Mouse (Mus musculus): ENCODE measurements around the gene Plcd1. TPM values are rescaled to one million over a fixed set of nuclear protein-coding genes. Genes with fewer than 3 reads are reported as not detected.

The Plcd1 gene
- polyA plus RNA-seq, 1 experiment from 2014 or later, result 35.6 TPM

DNA sequence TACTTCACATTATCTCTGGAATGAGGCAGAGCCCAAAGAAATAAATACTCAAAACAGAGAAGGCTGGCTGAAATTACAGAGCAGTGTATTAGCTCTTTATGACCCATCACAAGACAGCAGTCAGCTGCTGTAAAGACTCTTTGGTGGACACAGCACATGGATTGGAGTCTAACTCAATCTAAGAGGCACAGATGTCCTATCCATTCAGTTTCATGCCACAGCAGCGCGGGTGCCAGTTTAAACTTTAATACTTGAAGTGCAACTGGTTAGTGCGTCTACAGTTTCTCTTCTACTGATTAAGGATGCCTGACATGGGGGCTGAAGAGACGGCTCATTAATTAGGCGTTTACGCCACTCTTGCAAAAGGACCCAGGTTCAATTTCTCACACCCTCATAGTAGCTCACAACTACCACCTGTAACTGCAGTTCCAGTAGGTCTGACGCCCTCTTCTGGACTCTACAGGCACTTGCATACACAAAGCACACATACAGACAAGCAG, 67.4 kb downstream of the Plcd1 start:
- Histone ChIP-seq H3K27me3 (no peaks in the 10 kb centered on the region), H3K36me3 (no peaks in the 10 kb centered on the region), H3K4me3 (no peak overlapping the region), H3K4me1 (no peaks in the 10 kb centered on the region), H3K4me2 (replicated peaks) (no peak overlapping the region), H3K9me3 (replicated peaks) (no peaks in the 10 kb centered on the region), H3K9ac (no peak overlapping the region), H3K27ac (no peak overlapping the region)
- no peak for ATAC-seq (ENCODE audit: low FRiP score)
- WGBS, result 82% methylated on average over 7 of the region's 7 CpGs

DNA sequence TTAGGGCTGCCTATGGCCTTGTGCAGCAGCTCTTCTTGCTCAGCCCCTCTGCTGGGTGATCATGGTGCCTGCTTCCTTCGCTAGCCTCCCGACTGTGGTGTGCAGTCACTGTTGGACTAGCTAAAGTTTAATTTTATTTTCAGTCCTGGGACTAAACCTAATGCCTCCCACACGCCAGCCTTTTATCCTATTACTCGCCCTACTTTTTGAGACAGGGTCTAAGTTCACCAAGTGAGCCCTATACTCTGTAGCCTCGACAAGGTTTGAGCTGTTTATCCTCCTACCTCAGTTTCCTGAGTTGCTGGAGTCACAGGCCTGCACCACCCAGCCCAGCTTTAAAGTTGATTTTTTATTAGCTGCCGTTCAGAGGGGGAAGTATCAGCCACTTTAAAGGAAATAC, 68.0 kb downstream of the Plcd1 start:
- no peak for ATAC-seq (ENCODE audit: low FRiP score)
- 85% methylated on average over 6 of the region's 6 CpGs for WGBS
- no peak overlapping the region for H3K4me3 ChIP-seq
- no peaks in the 10 kb centered on the region for H3K27me3 ChIP-seq
- H3K4me2 ChIP-seq (replicated peaks), result no peak overlapping the region
- H3K4me1 ChIP-seq, result no peaks in the 10 kb centered on the region
- H3K9me3 ChIP-seq (replicated peaks), result no peaks in the 10 kb centered on the region
- H3K27ac ChIP-seq, result no peak overlapping the region
- no peaks in the 10 kb centered on the region for H3K36me3 ChIP-seq
- H3K9ac ChIP-seq, result no peak overlapping the region

DNA sequence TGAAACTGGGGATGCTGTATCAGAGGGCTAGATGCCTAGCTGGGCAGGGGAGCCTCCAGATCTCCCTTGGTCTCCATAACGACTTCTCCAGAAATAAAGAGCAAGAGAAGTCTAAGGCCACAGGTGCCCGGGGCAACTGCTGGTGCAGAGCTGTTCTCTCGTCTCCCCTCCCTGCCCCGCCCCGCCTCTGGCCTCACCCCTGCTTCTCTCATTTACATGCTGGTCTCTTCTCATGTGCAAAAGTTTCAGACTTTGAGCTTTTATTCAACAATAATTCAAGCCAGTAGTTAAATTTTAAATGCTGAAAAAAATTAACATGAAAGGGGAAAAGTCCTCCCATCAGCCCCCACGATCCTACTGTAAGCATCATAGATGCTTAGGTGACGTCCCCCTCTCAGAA, 71.6 kb downstream of the Plcd1 start:
- H3K27ac ChIP-seq, result no peak overlapping the region
- no peak overlapping the region for H3K4me2 ChIP-seq (replicated peaks)
- no peaks in the 10 kb centered on the region for H3K9me3 ChIP-seq (replicated peaks)
- H3K27me3 ChIP-seq, result no peaks in the 10 kb centered on the region
- H3K9ac ChIP-seq, result no peak overlapping the region
- H3K4me1 ChIP-seq, result no peaks in the 10 kb centered on the region
- no peak overlapping the region for H3K4me3 ChIP-seq
- H3K36me3 ChIP-seq, result 0 out of 2 replicates have a peak, but pooled peaks cover 2% of the 10 kb centered on the region
- no peak for ATAC-seq (ENCODE audit: low FRiP score)
- WGBS, result 81% methylated on average over 5 of the region's 7 CpGs

Small RNA genes within 50 kb of the gene (microRNA-seq; reads per million reads assigned to microRNA genes)
- 6.0 reads per million, percentile 14 among the genes with 10 or more reads in this experiment for gene Mir26a-1

Other genes starting within 250 kb of the Plcd1 start
- gene Ctdspl, start 167.0 kb downstream of the Plcd1 start, polyA plus RNA-seq (2016; fragmentation: Nextera tagmentation; extraction: Ambion mirVana), result 8.1 and 11.7 TPM in 2 replicates
- gene Vill, start 40.7 kb downstream of the Plcd1 start, polyA plus RNA-seq (2016; fragmentation: Nextera tagmentation; extraction: Ambion mirVana), result 13.8 and 14.9 TPM in 2 replicates
- gene Dlec1, start 9.0 kb upstream of the Plcd1 start, polyA plus RNA-seq (2016; fragmentation: Nextera tagmentation; extraction: Ambion mirVana), result 1.4 and 1.9 TPM in 2 replicates
- 1.2 and 2.1 TPM in 2 replicates for gene Acaa1b, start 63.6 kb upstream of the Plcd1 start, polyA plus RNA-seq (2016; fragmentation: Nextera tagmentation; extraction: Ambion mirVana)
- not detected in 2 replicates for gene Gm47289, start 65.7 kb upstream of the Plcd1 start, polyA plus RNA-seq (2016; fragmentation: Nextera tagmentation; extraction: Ambion mirVana)
- gene Slc22a13, start 115.6 kb upstream of the Plcd1 start, polyA plus RNA-seq (2016; fragmentation: Nextera tagmentation; extraction: Ambion mirVana), result 0.12 TPM in 1 of 2 replicates, not detected in the other
- 18.9 and 19.6 TPM in 2 replicates for gene Oxsr1, start 228.9 kb upstream of the Plcd1 start, polyA plus RNA-seq (2016; fragmentation: Nextera tagmentation; extraction: Ambion mirVana)
- gene Acaa1a, start 246.2 kb upstream of the Plcd1 start, polyA plus RNA-seq (2016; fragmentation: Nextera tagmentation; extraction: Ambion mirVana), result 82.4 and 87.1 TPM in 2 replicates
- 6.3 and 7.6 TPM in 2 replicates for gene Myd88, start 247.9 kb upstream of the Plcd1 start, polyA plus RNA-seq (2016; fragmentation: Nextera tagmentation; extraction: Ambion mirVana)

All from hindbrain, embryonic 12.5 days (tissue).